Mouse (Mus musculus): ENCODE data around the gene Ckap2. TPM values are rescaled to one million over a fixed set of nuclear protein-coding genes. Genes with fewer than 3 reads are reported as not detected.
A peak's percentile ranks its signal among the peaks of the same experiment; 100 is the strongest.
"Not testable (repeated sequence)": the region's sequence is repeated elsewhere in the genome, so short reads cannot be mapped to it uniquely, and the experiment has no call there.

Gene Ckap2
- polyA plus RNA-seq, 1 experiment from 2014 or later = 47.1 TPM

- no peak overlapping the region for H3K27ac ChIP-seq
- H3K9me3 ChIP-seq = no peaks in the 10 kb centered on the region
- WGBS = 86% methylated on average over 6 of the region's 6 CpGs
- H3K4me1 ChIP-seq = no peaks in the 10 kb centered on the region
- H3K4me2 ChIP-seq (replicated peaks) = no peak overlapping the region
- no peak for ATAC-seq (ENCODE audit: low FRiP score, low read depth)
- H3K36me3 ChIP-seq = 0 out of 2 replicates have a peak, but pooled peaks cover 23% of the 10 kb centered on the region
- no peak overlapping the region for H3K4me3 ChIP-seq
- H3K9ac ChIP-seq = no peak overlapping the region
- no peaks in the 10 kb centered on the region for H3K27me3 ChIP-seq (replicated peaks)
These were observed 39.8 kb downstream of the Ckap2 start for GRCm38 (mm10) chr8:22145831-22146230.

DNA sequence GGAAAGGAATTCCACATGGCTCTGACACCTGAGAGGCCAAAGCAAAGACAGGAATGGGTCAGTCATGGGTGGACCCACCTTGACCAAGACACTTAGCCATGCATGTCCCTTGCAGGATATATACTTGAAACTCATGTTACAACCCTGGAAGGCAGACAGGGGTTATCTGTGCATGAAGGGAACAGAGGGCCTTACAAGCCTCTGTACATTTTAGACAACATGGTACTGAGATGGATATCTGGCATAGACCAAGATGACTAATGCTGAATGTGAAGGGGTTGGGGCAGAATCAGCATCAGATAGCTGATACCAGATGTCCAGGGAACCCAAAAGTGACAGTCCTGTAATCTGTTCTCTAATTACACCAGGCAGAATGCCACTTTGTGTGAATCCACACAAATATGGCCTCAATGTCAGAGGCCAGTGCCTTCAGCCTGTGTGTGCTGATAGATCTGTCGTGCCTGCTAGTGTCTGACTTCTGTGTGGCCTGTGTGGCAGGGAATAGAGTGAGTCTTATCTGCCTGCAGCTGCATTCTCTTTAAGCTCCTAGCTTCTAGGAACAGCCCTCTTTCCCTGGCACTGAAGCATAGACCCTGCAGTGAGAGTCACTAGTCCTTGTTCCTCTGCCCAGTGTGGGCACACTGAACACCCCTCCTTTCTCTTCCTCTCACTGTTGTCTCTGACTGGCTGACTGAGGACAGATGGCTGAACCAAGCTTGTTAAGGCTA lies 41.7 kb downstream of the Ckap2 start:
- ATAC-seq (ENCODE audit: low FRiP score, low read depth) = no peak
- H3K27ac ChIP-seq = no peak overlapping the region
- H3K4me1 ChIP-seq = no peaks in the 10 kb centered on the region
- H3K36me3 ChIP-seq = 0 out of 2 replicates have a peak, but pooled peaks cover 23% of the 10 kb centered on the region
- no peak overlapping the region for H3K4me3 ChIP-seq
- no peaks in the 10 kb centered on the region for H3K9me3 ChIP-seq
- no peaks in the 10 kb centered on the region for H3K27me3 ChIP-seq (replicated peaks)
- no peak overlapping the region for H3K4me2 ChIP-seq (replicated peaks)
- WGBS = 91% methylated on average over 1 of the region's 1 CpGs
- H3K9ac ChIP-seq = no peak overlapping the region

- no peak overlapping the region for H3K4me3 ChIP-seq
These were observed 43.0 kb downstream of the Ckap2 start for GRCm38 (mm10) chr8:22142592-22142991.

GRCm38 (mm10) chr8:22141836-22142385 lies 43.7 kb downstream of the Ckap2 start:
- no peak overlapping the region for H3K9ac ChIP-seq
- H3K4me3 ChIP-seq = no peak overlapping the region
- no peak for ATAC-seq (ENCODE audit: low FRiP score, low read depth)
- no peak overlapping the region for H3K4me2 ChIP-seq (replicated peaks)
- H3K27me3 ChIP-seq (replicated peaks) = no peaks in the 10 kb centered on the region
- 90% methylated on average over 4 of the region's 4 CpGs for WGBS
- no peaks in the 10 kb centered on the region for H3K9me3 ChIP-seq
- H3K4me1 ChIP-seq = no peaks in the 10 kb centered on the region
- H3K36me3 ChIP-seq = 0 out of 2 replicates have a peak, but pooled peaks cover 15% of the 10 kb centered on the region
- H3K27ac ChIP-seq = no peak overlapping the region

More at GRCm38 (mm10) chr8:22142592-22142991, 43.0 kb downstream of the Ckap2 start:
- Histone ChIP-seq H3K36me3 (0 out of 2 replicates have a peak, but pooled peaks cover 15% of the 10 kb centered on the region), H3K27ac (no peak overlapping the region), H3K4me2 (replicated peaks) (no peak overlapping the region), H3K9me3 (no peaks in the 10 kb centered on the region), H3K4me1 (no peaks in the 10 kb centered on the region), H3K9ac (no peak overlapping the region), H3K27me3 (replicated peaks) (no peaks in the 10 kb centered on the region)
- ATAC-seq (ENCODE audit: low FRiP score, low read depth) = no peak
- WGBS = 83% methylated on average over 4 of the region's 4 CpGs

DNA sequence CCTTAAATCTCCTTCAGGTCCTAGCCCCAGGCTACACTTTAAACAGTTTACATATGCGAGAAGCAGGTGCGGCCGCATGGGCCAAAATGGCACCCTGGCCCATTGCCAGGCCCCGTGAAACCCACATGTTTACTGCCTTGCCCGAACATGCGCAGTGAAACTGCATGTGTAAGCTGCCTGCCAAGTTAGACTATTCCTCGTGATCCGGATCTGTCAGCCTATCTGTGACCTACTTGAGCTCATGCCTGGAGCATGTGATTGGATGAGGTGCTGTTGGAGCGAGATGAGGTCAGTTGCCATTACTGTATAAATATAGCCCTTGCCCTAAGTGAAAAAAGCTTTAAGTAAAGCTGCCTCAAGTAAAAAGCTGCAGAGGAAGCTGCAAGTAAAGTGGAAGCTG lies 49.2 kb downstream of the Ckap2 start:
- H3K4me1 ChIP-seq; H3K9me3 ChIP-seq; H3K27ac ChIP-seq; ATAC-seq (ENCODE audit: low FRiP score, low read depth); H3K4me2 ChIP-seq (replicated peaks); H3K27me3 ChIP-seq (replicated peaks); H3K9ac ChIP-seq; H3K36me3 ChIP-seq; H3K4me3 ChIP-seq: not testable (repeated sequence)
- 88% methylated on average over 9 of the region's 9 CpGs for WGBS

- Histone ChIP-seq H3K36me3 (no peaks in the 10 kb centered on the region), H3K27me3 (replicated peaks) (no peaks in the 10 kb centered on the region), H3K27ac (no peak overlapping the region), H3K4me3 (no peak overlapping the region), H3K4me2 (replicated peaks) (no peak overlapping the region), H3K9ac (no peak overlapping the region), H3K4me1 (no peaks in the 10 kb centered on the region), H3K9me3 (no peaks in the 10 kb centered on the region)
- WGBS = 83% methylated on average over 5 of the region's 5 CpGs
- ATAC-seq (ENCODE audit: low FRiP score, low read depth) = no peak
These were observed 50.9 kb downstream of the Ckap2 start for GRCm38 (mm10) chr8:22134750-22135135.

GRCm38 (mm10) chr8:22134078-22134749 lies 51.4 kb downstream of the Ckap2 start:
- 93% methylated on average over 7 of the region's 7 CpGs for WGBS
- Histone ChIP-seq H3K4me2 (replicated peaks) (no peak overlapping the region), H3K9ac (no peak overlapping the region), H3K36me3 (no peaks in the 10 kb centered on the region), H3K4me3 (no peak overlapping the region), H3K4me1 (no peaks in the 10 kb centered on the region), H3K27me3 (replicated peaks) (no peaks in the 10 kb centered on the region), H3K27ac (no peak overlapping the region), H3K9me3 (no peaks in the 10 kb centered on the region)
- ATAC-seq (ENCODE audit: low FRiP score, low read depth) = no peak

DNA sequence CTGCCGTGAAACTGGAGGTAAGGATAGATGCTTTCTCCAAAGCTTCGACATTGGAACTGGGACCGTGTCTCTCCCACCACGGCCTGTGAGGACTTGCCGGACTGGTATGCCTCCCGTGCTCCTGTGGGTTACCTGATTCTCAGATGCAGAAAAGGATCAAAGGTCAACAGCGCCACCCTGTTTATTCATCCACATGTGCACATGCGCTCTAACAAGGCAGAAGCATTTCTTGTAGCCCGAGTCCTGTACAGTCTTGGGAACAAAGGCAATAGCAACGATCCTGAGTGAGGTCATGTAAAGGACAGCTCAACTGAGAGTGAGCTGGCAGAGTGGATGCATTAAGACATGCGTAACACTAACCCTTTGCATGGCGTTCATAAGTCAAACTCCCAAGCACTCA lies 53.6 kb downstream of the Ckap2 start:
- 86% methylated on average over 12 of the region's 12 CpGs for WGBS
- Histone ChIP-seq H3K27ac (no peak overlapping the region), H3K27me3 (replicated peaks) (no peaks in the 10 kb centered on the region), H3K36me3 (peaks cover 9% of the 10 kb centered on the region), H3K9ac (no peak overlapping the region), H3K4me1 (no peaks in the 10 kb centered on the region), H3K9me3 (no peaks in the 10 kb centered on the region), H3K4me3 (no peak overlapping the region), H3K4me2 (replicated peaks) (no peak overlapping the region)
- no peak for ATAC-seq (ENCODE audit: low FRiP score, low read depth)

GRCm38 (mm10) chr8:22124220-22125152 lies 61.1 kb downstream of the Ckap2 start, which contains the start of gene Nek5:
Nek5 (minus strand) TSS chr8:22125053.
- 2% methylated on average over 29 of the region's 29 CpGs for WGBS
- H3K4me1 ChIP-seq = peaks cover 7% of the 10 kb centered on the region; the same call in 1 of the 2 replicates
- ATAC-seq (ENCODE audit: low FRiP score, low read depth) = peak; percentile 76
- peak within 1 kb of the TSS; percentile 73 for H3K4me2 ChIP-seq (replicated peaks)
- no peak within 1 kb of the TSS for H3K27ac ChIP-seq
- H3K27me3 ChIP-seq (replicated peaks) = no peaks in the 10 kb centered on the region
- H3K4me3 ChIP-seq = peak within 1 kb of the TSS; percentile 35
- peaks cover 15% of the 10 kb centered on the region for H3K36me3 ChIP-seq
- no peak within 1 kb of the TSS for H3K9ac ChIP-seq
- H3K9me3 ChIP-seq = no peaks in the 10 kb centered on the region
